Mouse (Mus musculus): ENCODE results near the gene Pear1. TPM values are rescaled to one million over a fixed set of nuclear protein-coding genes. Genes with fewer than 3 reads are reported as not detected.

The Pear1 gene
- total RNA-seq, 2 experiments from 2014 or later = 6.3 to 8.4 TPM

- no peak overlapping the region for H3K4me3 ChIP-seq
- no peak overlapping the region for H3K27ac ChIP-seq
- TF ChIP-seq CTCF (IDR thresholded peaks at IDR 0.05) = peak; percentile 14; the same call in 1 of the 2 replicates
- intact Hi-C loops (cut with DNase I) = no loop called here
- no peak for DNase-seq
Measured at GRCm38 (mm10) chr3:87833482-87833881, 9.4 kb upstream of the Pear1 start.

- no peak for DNase-seq
- TF ChIP-seq CTCF (IDR thresholded peaks at IDR 0.05) = no peak
- Histone ChIP-seq H3K4me3 (no peak overlapping the region), H3K27ac (no peak overlapping the region)
- intact Hi-C loops (cut with DNase I) = no loop called here
Measured at GRCm38 (mm10) chr3:87832109-87832859, 8.2 kb upstream of the Pear1 start.

- no peak for DNase-seq
- no peak for TF ChIP-seq CTCF (IDR thresholded peaks at IDR 0.05)
- intact Hi-C loops (cut with DNase I) = no loop called here
- Histone ChIP-seq H3K27ac (no peak overlapping the region), H3K4me3 (no peak overlapping the region)
Measured at GRCm38 (mm10) chr3:87829025-87829424, 4.9 kb upstream of the Pear1 start.

DNA sequence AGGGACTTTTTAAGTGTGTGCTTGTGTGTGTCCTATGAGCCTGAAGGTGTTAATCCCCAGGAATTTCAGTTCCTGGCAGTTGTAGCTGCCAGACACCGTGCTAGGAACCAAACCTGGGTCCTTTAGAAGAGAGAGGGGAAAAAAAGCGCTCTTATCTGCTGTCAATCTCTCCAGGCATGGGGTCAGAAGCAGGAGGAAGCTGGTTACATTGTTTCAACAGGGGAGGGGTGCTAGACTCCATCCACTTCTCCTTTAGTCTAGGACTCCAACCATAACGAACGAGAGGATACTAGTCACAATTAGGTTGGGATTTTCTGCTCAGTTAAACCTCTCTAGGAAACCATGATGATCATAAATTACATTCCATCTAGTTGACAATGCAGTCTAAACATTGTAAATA is 4.3 kb upstream of the Pear1 start:
- intact Hi-C loops (cut with DNase I) = no loop called here
- H3K4me3 ChIP-seq = no peak overlapping the region
- H3K27ac ChIP-seq = no peak overlapping the region
- TF ChIP-seq CTCF (IDR thresholded peaks at IDR 0.05) = no peak
- DNase-seq = no peak

DNA sequence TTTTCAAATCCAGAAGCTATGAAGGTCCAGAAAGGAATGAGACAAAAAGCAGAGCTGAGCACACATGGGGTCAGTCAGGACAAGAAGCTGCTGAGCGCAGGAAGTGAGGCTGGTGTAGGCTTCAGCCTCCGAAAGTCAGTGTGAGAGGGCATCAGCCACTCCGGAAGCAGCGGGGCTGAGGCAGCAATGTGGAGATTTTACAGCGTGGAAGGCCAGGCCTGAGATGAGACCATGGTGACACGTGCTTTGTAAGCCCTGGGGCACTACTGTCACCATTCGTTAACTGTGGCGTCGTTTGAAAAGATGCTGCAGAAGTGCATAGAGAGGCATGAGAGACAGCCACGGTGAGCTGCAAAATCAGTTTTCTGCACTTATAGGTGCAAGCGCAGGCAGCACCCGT is 5.9 kb downstream of the Pear1 start:
- no peak for TF ChIP-seq CTCF (IDR thresholded peaks at IDR 0.05)
- DNase-seq = no peak
- Histone ChIP-seq H3K4me3 (no peak overlapping the region), H3K27ac (no peak overlapping the region)
- intact Hi-C loops (cut with DNase I) = loop anchor here (5.0 kb wide), 1 partner anchor 61 kb away; no protein-coding TSS in a partner anchor

GRCm38 (mm10) chr3:87816646-87817093 is 7.4 kb downstream of the Pear1 start:
- H3K4me3 ChIP-seq = peak overlapping the region; percentile 16; the same call in 1 of the 2 replicates
- peak; percentile 90 for TF ChIP-seq CTCF (IDR thresholded peaks at IDR 0.05)
- intact Hi-C loops (cut with DNase I) = loop anchor here (1.0 to 5.0 kb wide), 3 partner anchors 21 to 59 kb away; partner anchors contain the start of gene Ntrk1
- H3K27ac ChIP-seq = no peak overlapping the region
- DNase-seq = peak; percentile 74

GRCm38 (mm10) chr3:87816166-87816565 is 7.9 kb downstream of the Pear1 start:
- no peak for TF ChIP-seq CTCF (IDR thresholded peaks at IDR 0.05)
- H3K27ac ChIP-seq = no peak overlapping the region
- no peak overlapping the region; the same call in 1 of the 2 replicates for H3K4me3 ChIP-seq
- intact Hi-C loops (cut with DNase I) = loop anchor here (1.0 to 5.0 kb wide), 3 partner anchors 21 to 59 kb away; partner anchors contain the start of gene Ntrk1
- no peak for DNase-seq

DNA sequence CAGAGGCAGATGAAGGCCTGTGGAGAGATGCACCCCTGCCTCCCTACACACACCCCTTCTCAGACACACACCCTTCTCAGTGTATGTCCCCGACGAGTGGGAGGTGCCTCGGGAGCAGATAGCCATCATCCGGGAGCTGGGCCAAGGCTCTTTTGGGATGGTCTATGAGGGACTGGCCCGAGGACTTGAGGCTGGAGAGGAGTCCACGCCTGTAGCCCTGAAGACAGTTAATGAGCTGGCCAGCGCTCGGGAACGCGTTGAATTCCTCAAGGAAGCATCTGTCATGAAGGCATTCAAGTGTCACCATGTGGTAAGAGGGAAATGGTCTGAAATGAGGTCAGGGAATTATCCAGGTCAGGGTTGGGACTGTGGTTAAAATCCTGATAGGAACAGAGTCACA is 11.2 kb downstream of the Pear1 start:
- intact Hi-C loops (cut with DNase I) = no loop called here
- Histone ChIP-seq H3K27ac (no peak overlapping the region), H3K4me3 (no peak overlapping the region)
- DNase-seq = peak; percentile 38
- TF ChIP-seq CTCF (IDR thresholded peaks at IDR 0.05) = no peak

- intact Hi-C loops (cut with DNase I) = no loop called here
- Histone ChIP-seq H3K27ac (no peak overlapping the region), H3K4me3 (no peak overlapping the region)
- no peak for DNase-seq
- TF ChIP-seq CTCF (IDR thresholded peaks at IDR 0.05) = no peak
Measured at GRCm38 (mm10) chr3:87812413-87812812, 11.7 kb downstream of the Pear1 start.

- Histone ChIP-seq H3K4me3 (no peak overlapping the region), H3K27ac (no peak overlapping the region)
- intact Hi-C loops (cut with DNase I) = no loop called here
- DNase-seq = no peak
- TF ChIP-seq CTCF (IDR thresholded peaks at IDR 0.05) = no peak
Measured at GRCm38 (mm10) chr3:87811297-87811696, 12.8 kb downstream of the Pear1 start.

GRCm38 (mm10) chr3:87809322-87809962 is 14.7 kb downstream of the Pear1 start:
- DNase-seq = no peak
- intact Hi-C loops (cut with DNase I) = no loop called here
- Histone ChIP-seq H3K27ac (no peak overlapping the region), H3K4me3 (no peak overlapping the region)
- no peak for TF ChIP-seq CTCF (IDR thresholded peaks at IDR 0.05)

DNA sequence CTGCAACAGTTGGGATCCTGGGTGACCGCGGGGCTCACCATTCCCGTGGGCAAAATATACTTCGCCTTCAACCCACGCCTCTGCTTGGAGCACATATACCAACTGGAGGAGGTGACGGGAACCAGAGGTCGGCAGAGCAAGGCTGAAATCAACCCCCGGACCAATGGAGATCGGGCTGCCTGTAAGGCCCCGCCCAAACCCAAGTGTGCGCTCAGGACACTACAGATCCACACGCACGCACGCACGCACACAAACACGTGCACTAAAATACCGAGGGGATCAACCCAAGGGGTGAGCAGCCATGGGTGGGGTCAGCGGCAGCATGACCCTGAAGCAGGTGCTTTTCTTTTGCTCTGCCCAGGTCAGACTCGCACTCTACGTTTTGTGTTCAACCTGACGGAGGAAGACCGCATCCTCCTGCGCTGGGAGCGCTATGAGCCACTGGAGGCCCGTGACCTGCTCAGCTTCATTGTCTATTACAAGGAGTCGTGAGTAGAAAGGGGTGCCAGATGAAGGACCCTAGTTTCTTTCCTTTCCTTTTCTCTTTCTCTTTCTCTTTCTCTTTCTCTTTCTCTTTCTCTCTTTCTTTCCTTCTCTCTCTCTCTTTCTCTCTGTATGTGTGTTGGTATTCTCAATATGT is 19.9 kb downstream of the Pear1 start:
- TF ChIP-seq CTCF (IDR thresholded peaks at IDR 0.05) = no peak
- no peak for DNase-seq
- peak overlapping the region; percentile 61 for H3K4me3 ChIP-seq
- H3K27ac ChIP-seq = no peak overlapping the region
- intact Hi-C loops (cut with DNase I) = no loop called here

DNA sequence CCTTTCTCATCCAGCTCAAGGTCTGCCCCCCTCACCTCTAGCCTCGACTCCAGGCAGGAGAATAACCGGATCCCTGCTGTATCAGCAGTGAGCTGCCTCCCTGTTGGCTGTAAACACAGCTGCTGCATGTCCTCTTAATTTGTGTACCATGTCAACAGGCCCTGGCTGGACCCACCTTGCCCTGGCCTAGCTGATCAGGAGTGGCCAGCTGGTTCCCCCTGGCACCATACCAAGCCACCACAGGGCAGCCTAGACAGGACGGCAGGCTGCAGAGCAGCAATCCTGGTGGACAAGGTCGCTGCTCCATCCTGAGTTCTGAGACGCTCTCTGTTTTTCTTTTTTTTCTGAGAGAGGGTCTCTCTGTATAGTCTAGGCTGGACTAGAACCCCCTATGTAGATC is 22.4 kb downstream of the Pear1 start:
- Histone ChIP-seq H3K4me3 (no peak overlapping the region), H3K27ac (no peak overlapping the region)
- no peak for TF ChIP-seq CTCF (IDR thresholded peaks at IDR 0.05)
- intact Hi-C loops (cut with DNase I) = no loop called here
- DNase-seq = no peak

Measured in gastrocnemius, adult 2 months (tissue).